Mouse (Mus musculus) G1E (cell line): Measurements from ENCODE around the gene Itgb3bp.

Experiments used
- CTCF ChIP-seq: IDR thresholded peaks from 2 replicates; pipeline ENCODE4 v1.5.1; 2012; ENCODE audit warnings: low read depth, low read length, inconsistent platforms, mixed read lengths
- GATA1 ChIP-seq: IDR thresholded peaks from 2 replicates; pipeline ENCODE4 v1.6.1; 2012; ENCODE audit warnings: borderline replicate concordance, low read length, inconsistent platforms, mixed read lengths
- POLR2AphosphoS5 ChIP-seq: IDR thresholded peaks from 2 replicates; pipeline ENCODE4 v1.6.1; 2012; ENCODE audit warnings: low read depth, low read length, inconsistent platforms; ENCODE audit not compliant: insufficient replicate concordance
- TAL1 ChIP-seq: conservative IDR thresholded peaks from 2 replicates; pipeline ENCODE4 v1.6.1; 2012; ENCODE audit warnings: low read depth, low read length, inconsistent platforms, mixed read lengths

GRCm38 (mm10) chr4:99966555-99966954 lies 36.9 kb upstream of the Itgb3bp start:
- TF ChIP-seq CTCF (no peak), TAL1 (no peak), GATA1 (no peak), POLR2AphosphoS5 (no peak)
